Mouse (Mus musculus) heart, adult 2 months (tissue): ENCODE data around the gene Mpp4.

Experiments used
- CTCF ChIP-seq: fragments of 200-600 bp; IDR thresholded peaks from 2 replicates; pipeline ENCODE4 v1.8.1; 2022; ENCODE audit warnings: antibody characterized with exemption, mild to moderate bottlenecking, moderate library complexity
- EP300 ChIP-seq: fragments of 200-500 bp; IDR thresholded peaks from 2 replicates; pipeline ENCODE4 v1.6.1; 2011; ENCODE audit warnings: low read depth, low read length, control low read depth; ENCODE audit not compliant: insufficient read depth
- POLR2A ChIP-seq: fragments of 200-500 bp; IDR thresholded peaks from 2 replicates; pipeline ENCODE4 v1.6.1; 2011; ENCODE audit warnings: mild to moderate bottlenecking, low read depth, low read length, control low read depth; ENCODE audit not compliant: insufficient read depth

DNA sequence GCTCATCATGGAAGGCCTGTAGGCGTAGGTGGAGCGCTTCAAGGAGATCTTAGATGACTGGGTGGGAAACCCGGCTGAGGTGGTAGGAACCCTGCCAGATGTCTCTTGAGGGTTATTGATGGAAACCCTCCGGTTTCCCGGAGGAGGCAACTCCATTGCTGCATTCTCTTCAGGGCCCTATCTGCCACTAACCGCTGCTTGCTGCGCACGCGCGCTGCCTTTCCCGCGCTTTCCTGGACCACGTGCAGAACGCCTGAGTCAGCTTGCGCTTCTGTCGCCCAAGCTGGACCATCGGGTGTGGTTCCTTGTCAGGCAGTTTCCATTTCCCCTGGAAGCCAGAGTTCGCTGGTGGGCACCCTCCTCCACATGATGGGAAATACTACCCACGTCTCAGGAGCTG is 68.5 kb downstream of the Mpp4 start, which contains the start of gene C2cd6:
- TF ChIP-seq CTCF = no peak
- TF ChIP-seq POLR2A = no peak
- no peak for TF ChIP-seq EP300
